Mouse (Mus musculus): Measurements from ENCODE around the gene Olfr17.
"Not testable (repeated sequence)": the region's sequence is repeated elsewhere in the genome, so short reads cannot be mapped to it uniquely, and the experiment has no call there.

The Olfr17 gene

GRCm38 (mm10) chr7:107092920-107093319 lies at the start of gene Olfr17:
TSS of gene Olfr17 (plus strand) at chr7:107093220.
- no peak for DNase-seq

GRCm38 (mm10) chr7:107044407-107044806 lies 48.6 kb upstream of the Olfr17 start:
- DNase-seq, result no peak

GRCm38 (mm10) chr7:107045833-107046232 lies 47.2 kb upstream of the Olfr17 start:
- DNase-seq, result no peak

GRCm38 (mm10) chr7:107047578-107047977 lies 45.4 kb upstream of the Olfr17 start:
- no peak for DNase-seq

- DNase-seq, result no peak
Measured at GRCm38 (mm10) chr7:107070681-107071080, 22.3 kb upstream of the Olfr17 start, which contains the start of gene Olfr714. TSS of gene Olfr714 (plus strand) at chr7:107070981.

GRCm38 (mm10) chr7:107110269-107110668 lies 17.2 kb downstream of the Olfr17 start, which contains the start of gene Olfr715b:
TSS of gene Olfr715b (minus strand) at chr7:107110369.
- not testable (repeated sequence) for DNase-seq

- not testable (repeated sequence) for DNase-seq
Measured at GRCm38 (mm10) chr7:107130983-107131382, 38.0 kb downstream of the Olfr17 start, which contains the start of gene Olfr715. TSS of gene Olfr715 (minus strand) at chr7:107131083.

- not testable (repeated sequence) for DNase-seq
Measured at GRCm38 (mm10) chr7:107138027-107138426, 45.0 kb downstream of the Olfr17 start, which contains the start of gene Olfr716. TSS of gene Olfr716 (plus strand) at chr7:107138327.
